Mouse (Mus musculus) hindbrain, embryonic 12.5 days (tissue): ENCODE measurements around the gene Stradb. TPM values are rescaled to one million over a fixed set of nuclear protein-coding genes. Genes with fewer than 3 reads are reported as not detected.

Experiments used
- polyA plus RNA-seq: library from polyadenylated mRNA; unstranded; fragments of >200 nt; fragmentation: Nextera tagmentation; extraction: Ambion mirVana; gene quantifications from 2 replicates; pipeline ENCODE4 v1.2.1, GENCODE M21; 2016

Stradb gene
- polyA plus RNA-seq, 1 experiment from 2014 or later = 45.1 TPM

Other genes with a start within 250 kb of the Stradb start
- 16.5 and 19.7 TPM in 2 replicates for gene Casp8, start 178.1 kb upstream of the Stradb start, polyA plus RNA-seq
- 19.4 and 23.6 TPM in 2 replicates for gene Trak2, start 92 bp upstream of the Stradb start, polyA plus RNA-seq
- gene C2cd6, start 121.4 kb downstream of the Stradb start, polyA plus RNA-seq = not detected in 2 replicates
- 39.9 and 44.1 TPM in 2 replicates for gene Tmem237, start 146.9 kb downstream of the Stradb start, polyA plus RNA-seq
- gene Mpp4, start 189.9 kb downstream of the Stradb start, polyA plus RNA-seq = 0.59 and 0.81 TPM in 2 replicates